Mouse (Mus musculus) forebrain, embryonic 14.5 days (tissue): ENCODE measurements around the gene Gm21739. TPM values are rescaled to one million over a fixed set of nuclear protein-coding genes. Genes with fewer than 3 reads are reported as not detected.
"Not testable (repeated sequence)": the region's sequence is repeated elsewhere in the genome, so short reads cannot be mapped to it uniquely, and the experiment has no call there.

Source experiments
- ATAC-seq: fragments of 200-750 bp; cut with Nextera tagmentation; 2 replicates; pipeline ENCODE4 v1.8.0; 2017; ENCODE audit warnings: mild to moderate bottlenecking, moderate library complexity
- DNase-seq: peaks from one replicate; pipeline ENCODE4 v3.0.0-alpha.2; 2015; ENCODE audit warnings: low spot score
- H3K27ac ChIP-seq: fragments of 300-500 bp; sonication (generic); 2 replicates; pipeline ENCODE4 v1.5.1; 2014; ENCODE audit warnings: low read depth, mild to moderate bottlenecking, control low read depth, low read length, moderate library complexity
- H3K27me3 ChIP-seq: fragments of 300-500 bp; sonication (generic); replicated peaks from 2 replicates; pipeline ENCODE4 v1.6.1; 2014; ENCODE audit warnings: low read length, control low read depth, mixed read lengths; ENCODE audit not compliant: control insufficient read depth, insufficient read depth
- H3K36me3 ChIP-seq: fragments of 300-500 bp; sonication (generic); 2 replicates; pipeline ENCODE4 v1.6.1; 2014; ENCODE audit warnings: low read length, control low read depth; ENCODE audit not compliant: control insufficient read depth, insufficient read depth
- H3K4me1 ChIP-seq: fragments of 300-500 bp; sonication (generic); 2 replicates; pipeline ENCODE4 v1.6.1; 2014; ENCODE audit warnings: antibody characterized with exemption, low read length, control low read depth; ENCODE audit not compliant: control insufficient read depth, insufficient read depth
- H3K4me2 ChIP-seq: fragments of 300-500 bp; sonication (generic); 2 replicates; pipeline ENCODE4 v1.6.1; 2014; ENCODE audit warnings: mild to moderate bottlenecking, control low read depth, low read length
- H3K4me3 ChIP-seq: fragments of 300-500 bp; sonication (generic); 2 replicates; pipeline ENCODE4 v1.5.1; 2014; ENCODE audit warnings: low read depth, low read length, control low read depth
- H3K9ac ChIP-seq: fragments of 300-500 bp; sonication (generic); 2 replicates; pipeline ENCODE4 v1.6.1; 2014; ENCODE audit warnings: mild to moderate bottlenecking, low read length, control low read depth, moderate library complexity
- H3K9me3 ChIP-seq: fragments of 300-500 bp; sonication (generic); replicated peaks from 2 replicates; pipeline ENCODE4 v1.6.1; 2016; ENCODE audit warnings: low read length, control low read depth, mixed read lengths; ENCODE audit not compliant: control insufficient read depth
- WGBS: fragments of 180-500 bp; shearing (Covaris S2); extraction: QIAGEN DNeasy Blood & Tissue Kit; methylation state at CpG from one replicate; pipeline ENCODE4 v1.1.7; 2014; 5-methylcytosine and 5-hydroxymethylcytosine counted together
- polyA plus RNA-seq: library from polyadenylated mRNA; unstranded; fragments of >200 nt; fragmentation: Nextera tagmentation; extraction: Ambion mirVana; gene quantifications from 2 replicates; pipeline ENCODE4 v1.2.1, GENCODE M21; 2014

The Gm21739 gene
- not detected in 2 replicates for polyA plus RNA-seq

DNA sequence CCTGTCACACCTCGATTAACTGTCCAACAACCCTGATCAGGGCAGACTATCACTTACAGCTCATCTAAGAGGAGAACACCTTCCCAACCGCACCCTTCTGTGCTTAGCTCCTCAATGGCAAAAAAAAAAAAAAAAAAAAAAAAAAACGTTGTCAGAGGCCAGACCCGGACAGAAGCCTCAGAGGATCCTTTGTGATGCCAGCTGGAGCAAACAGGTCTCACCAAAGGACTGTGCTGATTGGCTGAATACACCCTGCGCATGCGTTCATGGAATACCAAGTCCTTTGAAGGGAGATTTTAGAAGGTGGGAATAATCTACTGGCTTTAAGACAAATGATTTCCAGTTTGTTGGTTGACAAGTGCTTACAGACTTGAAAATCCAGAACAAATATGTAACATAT is at the start of gene Gm21739:
TSS of gene Gm21739 (minus strand) at position 101 of the 400 bp plus-strand sequence.
- not testable (repeated sequence) for H3K4me3 ChIP-seq, H3K4me1 ChIP-seq, H3K36me3 ChIP-seq, H3K27me3 ChIP-seq, H3K9ac ChIP-seq, H3K4me2 ChIP-seq, ATAC-seq, H3K27ac ChIP-seq, H3K9me3 ChIP-seq, DNase-seq
- WGBS = no CpG with 5 or more reads among the region's 6 CpGs
